Mouse (Mus musculus) kidney, adult 2 months (tissue): ENCODE measurements at regions not wholly inside any gene's neighbourhood (a gene's known extent, or its start where the extent isn't known, plus 50 kb on each side); places are given as distances from the start of the nearest gene placed in this dataset.
A peak's percentile ranks its signal among the peaks of the same experiment; 100 is the strongest.

Experiments
- DNase-seq: peaks from one replicate; pipeline ENCODE4 v3.0.0; 2021
- H3K27ac ChIP-seq: fragments of 200-500 bp; 2 replicates; pipeline ENCODE4 v1.5.1; 2012; ENCODE audit warnings: low read depth, low read length, control low read depth, inconsistent platforms; ENCODE audit not compliant: insufficient read depth
- H3K27me3 ChIP-seq: fragments of 200-500 bp; replicated peaks from 2 replicates; pipeline ENCODE4 v1.6.1; 2012; ENCODE audit warnings: mild to moderate bottlenecking, moderate library complexity, low read length, inconsistent platforms; ENCODE audit not compliant: control insufficient read depth, insufficient read depth
- H3K36me3 ChIP-seq: fragments of 200-500 bp; 2 replicates; pipeline ENCODE4 v1.6.1; 2012; ENCODE audit warnings: mild to moderate bottlenecking, moderate library complexity, low read length, inconsistent platforms; ENCODE audit not compliant: control insufficient read depth, insufficient read depth
- H3K4me1 ChIP-seq: fragments of 200-500 bp; 2 replicates; pipeline ENCODE4 v1.6.1; 2011; ENCODE audit warnings: low read length; ENCODE audit not compliant: control insufficient read depth, insufficient read depth
- H3K4me3 ChIP-seq: fragments of 200-500 bp; 2 replicates; pipeline ENCODE4 v1.5.1; 2011; ENCODE audit warnings: mild to moderate bottlenecking, low read depth, low read length, control low read depth; ENCODE audit not compliant: insufficient read depth
- CTCF ChIP-seq: fragments of 200-500 bp; conservative IDR thresholded peaks from 2 replicates; pipeline ENCODE4 v1.5.1; 2011; ENCODE audit warnings: low read depth, mild to moderate bottlenecking, control low read depth, low read length, moderate library complexity, mixed read lengths; ENCODE audit not compliant: insufficient read depth, insufficient read length
- POLR2A ChIP-seq: fragments of 200-500 bp; IDR thresholded peaks from one replicate; pipeline ENCODE4 v1.6.1; 2011; ENCODE audit warnings: low read depth, low read length, control low read depth
- WGBS: fragments of 180-500 bp; shearing (Covaris S2); methylation state at CpG from one replicate; pipeline ENCODE4 v1.1.7; 2018; 5-methylcytosine and 5-hydroxymethylcytosine counted together

DNA sequence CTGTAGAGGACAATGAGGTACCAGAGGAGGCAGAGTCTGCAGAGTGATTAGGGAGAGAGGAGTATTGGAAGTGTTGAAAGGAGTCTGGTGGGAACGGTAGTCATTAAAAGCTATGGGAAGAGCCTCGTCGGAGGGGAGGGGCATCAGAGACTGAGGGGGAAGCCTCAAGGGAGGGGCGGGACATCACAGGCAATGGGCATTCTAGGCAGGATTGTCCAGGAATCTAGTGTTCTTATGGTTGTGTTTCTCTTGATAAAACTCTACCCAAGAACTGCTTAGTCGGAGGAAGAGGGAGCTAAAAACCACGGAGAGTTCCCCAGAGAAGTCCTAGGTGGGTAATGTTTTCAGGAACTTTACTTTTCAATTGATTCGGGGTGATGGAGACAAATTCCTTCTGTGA is 90.2 kb downstream of the Sec23ip start:
- DNase-seq = no peak
- TF ChIP-seq POLR2A = no peak
- TF ChIP-seq CTCF = no peak
- no peaks in the 10 kb centered on the region for H3K27me3 ChIP-seq
- H3K4me1 ChIP-seq = no peaks in the 10 kb centered on the region
- no peak overlapping the region for H3K4me3 ChIP-seq
- no peak overlapping the region for H3K27ac ChIP-seq
- H3K36me3 ChIP-seq = no peaks in the 10 kb centered on the region
- 41% methylated on average over 7 of the region's 7 CpGs for WGBS

DNA sequence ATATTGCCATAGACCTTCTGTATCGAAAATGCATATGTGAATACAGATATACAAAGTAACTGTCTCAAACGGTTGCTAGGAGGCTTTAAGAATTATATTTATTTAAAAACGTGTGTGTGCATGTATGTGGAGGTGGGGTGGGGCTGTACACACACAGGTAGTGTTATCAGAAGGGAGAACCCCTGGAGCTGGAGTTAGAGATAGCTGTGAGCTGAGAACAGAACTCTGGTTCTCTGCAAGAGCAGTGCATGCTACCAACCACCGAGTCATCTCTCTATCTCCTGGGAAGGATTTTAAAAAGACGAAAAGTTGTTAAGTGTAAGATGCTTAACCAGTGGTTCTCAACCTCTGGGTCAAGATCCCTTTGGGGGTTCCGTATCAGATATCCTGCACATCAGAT is 91.7 kb downstream of the Sec23ip start:
- H3K27me3 ChIP-seq = no peaks in the 10 kb centered on the region
- DNase-seq = no peak
- no peak overlapping the region for H3K4me3 ChIP-seq
- H3K36me3 ChIP-seq = no peaks in the 10 kb centered on the region
- 81% methylated on average over 6 of the region's 6 CpGs for WGBS
- H3K4me1 ChIP-seq = no peaks in the 10 kb centered on the region
- TF ChIP-seq POLR2A (no peak), CTCF (no peak)
- H3K27ac ChIP-seq = no peak overlapping the region

GRCm38 (mm10) chr7:128842561-128842960 is 97.8 kb downstream of the Sec23ip start:
- H3K36me3 ChIP-seq = no peaks in the 10 kb centered on the region
- no peaks in the 10 kb centered on the region for H3K27me3 ChIP-seq
- no peak for TF ChIP-seq POLR2A
- TF ChIP-seq CTCF = no peak
- H3K4me1 ChIP-seq = no peaks in the 10 kb centered on the region
- 93% methylated on average over 10 of the region's 10 CpGs for WGBS
- no peak overlapping the region for H3K27ac ChIP-seq
- H3K4me3 ChIP-seq = no peak overlapping the region
- DNase-seq = no peak

- Histone ChIP-seq H3K4me3 (no peak overlapping the region), H3K27ac (no peak overlapping the region), H3K36me3 (no peaks in the 10 kb centered on the region), H3K4me1 (no peaks in the 10 kb centered on the region), H3K27me3 (no peaks in the 10 kb centered on the region)
- no peak for DNase-seq
- 59% methylated on average over 9 of the region's 9 CpGs for WGBS
- TF ChIP-seq POLR2A = no peak
- no peak for TF ChIP-seq CTCF
Measured at GRCm38 (mm10) chr7:128843576-128843975, 98.8 kb downstream of the Sec23ip start.

DNA sequence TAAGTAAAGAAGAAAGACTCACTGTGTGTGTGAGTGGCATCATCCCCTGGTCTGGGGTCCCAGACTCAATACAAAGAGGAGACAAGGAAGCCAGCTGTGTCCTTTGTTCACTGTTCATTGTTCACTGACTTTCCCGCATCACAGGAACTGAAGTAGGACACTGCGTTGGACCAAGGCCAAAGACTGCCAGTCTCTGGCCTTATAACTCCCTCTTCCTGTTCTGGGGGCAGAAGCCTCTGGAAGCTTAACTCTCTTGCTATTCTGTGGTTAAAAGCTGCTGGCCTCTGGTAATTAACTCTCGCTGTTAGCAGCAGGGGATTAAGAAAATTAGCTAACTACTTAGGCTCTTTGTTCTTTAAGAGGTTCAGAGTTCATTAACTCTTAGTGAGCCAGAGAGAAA is 104.5 kb downstream of the Sec23ip start:
- 25% methylated on average over 3 of the region's 3 CpGs for WGBS
- H3K4me3 ChIP-seq = no peak overlapping the region
- TF ChIP-seq POLR2A (no peak), CTCF (no peak)
- H3K4me1 ChIP-seq = no peaks in the 10 kb centered on the region
- peak; percentile 1 for DNase-seq
- no peaks in the 10 kb centered on the region for H3K36me3 ChIP-seq
- H3K27me3 ChIP-seq = no peaks in the 10 kb centered on the region
- no peak overlapping the region for H3K27ac ChIP-seq

GRCm38 (mm10) chr7:128854193-128854592 is 109.5 kb downstream of the Sec23ip start:
- no peak for TF ChIP-seq CTCF
- no peak for TF ChIP-seq POLR2A
- DNase-seq = no peak
- WGBS = 66% methylated on average over 4 of the region's 4 CpGs
- H3K4me3 ChIP-seq = no peak overlapping the region
- H3K27ac ChIP-seq = no peak overlapping the region
- no peaks in the 10 kb centered on the region for H3K4me1 ChIP-seq
- H3K27me3 ChIP-seq = no peaks in the 10 kb centered on the region
- no peaks in the 10 kb centered on the region for H3K36me3 ChIP-seq

- Histone ChIP-seq H3K4me1 (no peaks in the 10 kb centered on the region), H3K27me3 (no peaks in the 10 kb centered on the region), H3K4me3 (no peak overlapping the region), H3K27ac (no peak overlapping the region), H3K36me3 (no peaks in the 10 kb centered on the region)
- 75% methylated on average over 18 of the region's 18 CpGs for WGBS
- no peak for TF ChIP-seq CTCF
- no peak for TF ChIP-seq POLR2A
- DNase-seq = no peak
Measured at GRCm38 (mm10) chr7:128854690-128855343, 110.1 kb downstream of the Sec23ip start.

GRCm38 (mm10) chr7:128860141-128860540 is 115.4 kb downstream of the Sec23ip start:
- H3K4me3 ChIP-seq = no peak overlapping the region
- no peaks in the 10 kb centered on the region for H3K27me3 ChIP-seq
- TF ChIP-seq POLR2A (no peak), CTCF (peak; percentile 83)
- 3% methylated on average over 3 of the region's 3 CpGs for WGBS
- DNase-seq = peak; percentile 54
- H3K27ac ChIP-seq = no peak overlapping the region
- H3K36me3 ChIP-seq = no peaks in the 10 kb centered on the region
- H3K4me1 ChIP-seq = no peaks in the 10 kb centered on the region
